Mouse (Mus musculus): ENCODE results near the gene Lta. TPM values are rescaled to one million over a fixed set of nuclear protein-coding genes. Genes with fewer than 3 reads are reported as not detected.

Gene Lta
- polyA plus RNA-seq, 1 experiment: 1.1 TPM

DNA sequence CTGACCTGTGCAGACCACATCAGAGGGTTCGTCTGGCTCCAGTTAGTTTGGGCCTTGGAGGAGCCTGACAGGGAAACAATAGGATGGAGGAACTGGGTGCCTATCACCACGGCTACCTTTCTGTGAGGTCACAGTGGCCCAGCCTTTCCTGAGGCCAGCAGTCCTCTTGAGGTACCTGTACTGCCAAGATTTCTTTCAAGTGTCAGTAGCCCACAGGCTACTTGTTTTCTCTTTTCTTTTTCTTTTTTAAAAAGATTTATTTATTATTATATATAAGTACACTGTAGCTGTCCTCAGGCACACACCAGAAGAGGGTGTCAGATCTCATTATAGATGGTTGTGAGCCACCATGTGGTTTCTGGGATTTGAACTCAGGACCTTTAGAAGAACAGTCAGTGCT lies 29.2 kb downstream of the Lta start, which contains the start of gene Aif1:
TSS of gene Aif1 (minus strand) at position 101 of the 400 bp plus-strand sequence.
- H3K27ac ChIP-seq (ENCODE audit: insufficient read depth, low read depth, low read length): no peak within 1 kb of the TSS

GRCm38 (mm10) chr17:35175382-35175781 lies 29.8 kb downstream of the Lta start:
- WGBS: 61% methylated on average over 6 of the region's 6 CpGs
- Histone ChIP-seq H3K27me3 (replicated peaks; ENCODE audit: control insufficient read depth, insufficient read depth, low read length) (no peaks in the 10 kb centered on the region), H3K27ac (ENCODE audit: insufficient read depth, low read depth, low read length) (no peak overlapping the region), H3K4me1 (ENCODE audit: control insufficient read depth, insufficient read depth, low read length) (0 out of 2 replicates have a peak, but pooled peaks cover 5% of the 10 kb centered on the region), H3K36me3 (ENCODE audit: control insufficient read depth, insufficient read depth, low read length) (no peaks in the 10 kb centered on the region), H3K4me3 (ENCODE audit: insufficient read depth, low read depth, low read length) (no peak overlapping the region)
- no peak for TF ChIP-seq POLR2A (IDR thresholded peaks at IDR 0.05; ENCODE audit: low read depth, low read length)
- no peak for DNase-seq

More for the DNA sequence above, 29.2 kb downstream of the Lta start, which contains the start of gene Aif1:
- no peaks in the 10 kb centered on the region for H3K27me3 ChIP-seq (replicated peaks; ENCODE audit: control insufficient read depth, insufficient read depth, low read length)
- no peaks in the 10 kb centered on the region for H3K36me3 ChIP-seq (ENCODE audit: control insufficient read depth, insufficient read depth, low read length)
- WGBS: 81% methylated on average over 2 of the region's 2 CpGs
- DNase-seq: no peak
- TF ChIP-seq CTCF (conservative IDR thresholded peaks at IDR 0.05; ENCODE audit: insufficient read depth, insufficient read length, low read depth, low read length) (no peak), POLR2A (IDR thresholded peaks at IDR 0.05; ENCODE audit: low read depth, low read length) (no peak)
- no peak within 1 kb of the TSS for H3K4me3 ChIP-seq (ENCODE audit: insufficient read depth, low read depth, low read length)
- H3K4me1 ChIP-seq (ENCODE audit: control insufficient read depth, insufficient read depth, low read length): 0 out of 2 replicates have a peak, but pooled peaks cover 5% of the 10 kb centered on the region

GRCm38 (mm10) chr17:35174201-35174977 lies 30.8 kb downstream of the Lta start:
- no peaks in the 10 kb centered on the region for H3K27me3 ChIP-seq (replicated peaks; ENCODE audit: control insufficient read depth, insufficient read depth, low read length)
- H3K4me1 ChIP-seq (ENCODE audit: control insufficient read depth, insufficient read depth, low read length): 0 out of 2 replicates have a peak, but pooled peaks cover 5% of the 10 kb centered on the region
- no peaks in the 10 kb centered on the region for H3K36me3 ChIP-seq (ENCODE audit: control insufficient read depth, insufficient read depth, low read length)
- H3K27ac ChIP-seq (ENCODE audit: insufficient read depth, low read depth, low read length): peak overlapping the region; percentile 88
- TF ChIP-seq CTCF (conservative IDR thresholded peaks at IDR 0.05; ENCODE audit: insufficient read depth, insufficient read length, low read depth, low read length): no peak
- no peak for TF ChIP-seq POLR2A (IDR thresholded peaks at IDR 0.05; ENCODE audit: low read depth, low read length)
- DNase-seq: peak; percentile 41
- WGBS: 49% methylated on average over 8 of the region's 8 CpGs
- no peak overlapping the region for H3K4me3 ChIP-seq (ENCODE audit: insufficient read depth, low read depth, low read length)

GRCm38 (mm10) chr17:35173329-35173728 lies 31.8 kb downstream of the Lta start:
- DNase-seq: no peak
- H3K27me3 ChIP-seq (replicated peaks; ENCODE audit: control insufficient read depth, insufficient read depth, low read length): no peaks in the 10 kb centered on the region
- no peak overlapping the region for H3K4me3 ChIP-seq (ENCODE audit: insufficient read depth, low read depth, low read length)
- no peaks in the 10 kb centered on the region for H3K36me3 ChIP-seq (ENCODE audit: control insufficient read depth, insufficient read depth, low read length)
- 0 out of 2 replicates have a peak, but pooled peaks cover 5% of the 10 kb centered on the region for H3K4me1 ChIP-seq (ENCODE audit: control insufficient read depth, insufficient read depth, low read length)
- H3K27ac ChIP-seq (ENCODE audit: insufficient read depth, low read depth, low read length): peak overlapping the region; percentile 56
- whole genome bisulfite sequencing: 89% methylated on average over 3 of the region's 3 CpGs
- TF ChIP-seq POLR2A (IDR thresholded peaks at IDR 0.05; ENCODE audit: low read depth, low read length) (no peak), CTCF (conservative IDR thresholded peaks at IDR 0.05; ENCODE audit: insufficient read depth, insufficient read length, low read depth, low read length) (no peak)

GRCm38 (mm10) chr17:35172445-35173234 lies 32.5 kb downstream of the Lta start:
- Histone ChIP-seq H3K4me3 (ENCODE audit: insufficient read depth, low read depth, low read length) (no peak overlapping the region), H3K4me1 (ENCODE audit: control insufficient read depth, insufficient read depth, low read length) (0 out of 2 replicates have a peak, but pooled peaks cover 5% of the 10 kb centered on the region), H3K27ac (ENCODE audit: insufficient read depth, low read depth, low read length) (0 out of 2 replicates have a peak overlapping the region, but pooled peaks have one; percentile 4), H3K27me3 (replicated peaks; ENCODE audit: control insufficient read depth, insufficient read depth, low read length) (no peaks in the 10 kb centered on the region), H3K36me3 (ENCODE audit: control insufficient read depth, insufficient read depth, low read length) (no peaks in the 10 kb centered on the region)
- 78% methylated on average over 11 of the region's 11 CpGs for WGBS
- TF ChIP-seq CTCF (conservative IDR thresholded peaks at IDR 0.05; ENCODE audit: insufficient read depth, insufficient read length, low read depth, low read length) (no peak), POLR2A (IDR thresholded peaks at IDR 0.05; ENCODE audit: low read depth, low read length) (no peak)
- DNase-seq: peak; percentile 24

- Histone ChIP-seq H3K4me3 (ENCODE audit: insufficient read depth, low read depth, low read length) (no peak overlapping the region), H3K4me1 (ENCODE audit: control insufficient read depth, insufficient read depth, low read length) (peaks cover 7% of the 10 kb centered on the region; the same call in 1 of the 2 replicates), H3K27me3 (replicated peaks; ENCODE audit: control insufficient read depth, insufficient read depth, low read length) (no peaks in the 10 kb centered on the region), H3K27ac (ENCODE audit: insufficient read depth, low read depth, low read length) (no peak overlapping the region), H3K36me3 (ENCODE audit: control insufficient read depth, insufficient read depth, low read length) (no peaks in the 10 kb centered on the region)
- DNase-seq: peak; percentile 43
- no peak for TF ChIP-seq CTCF (conservative IDR thresholded peaks at IDR 0.05; ENCODE audit: insufficient read depth, insufficient read length, low read depth, low read length)
- no peak for TF ChIP-seq POLR2A (IDR thresholded peaks at IDR 0.05; ENCODE audit: low read depth, low read length)
- 11% methylated on average over 4 of the region's 4 CpGs for WGBS
Measured at GRCm38 (mm10) chr17:35168541-35169207, 36.5 kb downstream of the Lta start.

All from kidney, adult 2 months (tissue).